Mouse (Mus musculus): ENCODE data around the gene T2. TPM values are rescaled to one million over a fixed set of nuclear protein-coding genes. Genes with fewer than 3 reads are reported as not detected.

T2 gene
- polyA plus RNA-seq, 1 experiment from 2014 or later: 0.39 TPM

DNA sequence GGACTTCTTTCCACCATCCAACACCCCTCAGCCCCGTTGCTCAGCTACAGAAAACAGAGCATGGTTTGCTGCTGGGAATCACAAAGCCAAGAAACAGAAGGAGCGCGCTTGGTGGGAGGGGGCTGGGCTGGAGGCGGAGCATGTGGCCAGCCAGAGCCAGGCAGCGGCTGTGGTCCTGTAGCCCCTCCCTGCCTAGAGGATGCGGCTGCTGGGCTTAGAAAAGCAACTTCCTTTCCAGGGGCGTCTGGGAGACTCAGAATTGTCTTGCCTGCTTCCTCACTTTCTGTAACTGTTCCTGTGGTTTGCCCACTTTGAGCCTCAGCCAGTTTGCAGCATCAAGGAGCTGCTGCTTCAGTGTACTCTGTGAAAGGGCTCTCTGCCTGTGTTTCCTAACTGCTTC, 16.0 kb downstream of the T2 start:
- peak overlapping the region; percentile 60 for H3K9ac ChIP-seq (replicated peaks; ENCODE audit: low read length)
- H3K4me1 ChIP-seq (ENCODE audit: control insufficient read depth, insufficient read depth, low read length): peaks cover 62% of the 10 kb centered on the region
- DNase-seq (peak; percentile 94), ATAC-seq (ENCODE audit: low FRiP score, low TSS enrichment) (peak; percentile 82)
- WGBS: 0% methylated on average over 7 of the region's 7 CpGs
- H3K27ac ChIP-seq (replicated peaks; ENCODE audit: low read depth, low read length): peak overlapping the region; percentile 98
- H3K9me3 ChIP-seq (ENCODE audit: control insufficient read depth, low read length): no peaks in the 10 kb centered on the region
- H3K4me3 ChIP-seq (replicated peaks; ENCODE audit: low read depth, low read length): peak overlapping the region; percentile 32
- peak overlapping the region; percentile 65 for H3K4me2 ChIP-seq (ENCODE audit: low read length)
- no peaks in the 10 kb centered on the region for H3K27me3 ChIP-seq (ENCODE audit: control insufficient read depth, insufficient read depth, low read length)
- H3K36me3 ChIP-seq (ENCODE audit: control insufficient read depth, insufficient read depth, low read length): no peaks in the 10 kb centered on the region

DNA sequence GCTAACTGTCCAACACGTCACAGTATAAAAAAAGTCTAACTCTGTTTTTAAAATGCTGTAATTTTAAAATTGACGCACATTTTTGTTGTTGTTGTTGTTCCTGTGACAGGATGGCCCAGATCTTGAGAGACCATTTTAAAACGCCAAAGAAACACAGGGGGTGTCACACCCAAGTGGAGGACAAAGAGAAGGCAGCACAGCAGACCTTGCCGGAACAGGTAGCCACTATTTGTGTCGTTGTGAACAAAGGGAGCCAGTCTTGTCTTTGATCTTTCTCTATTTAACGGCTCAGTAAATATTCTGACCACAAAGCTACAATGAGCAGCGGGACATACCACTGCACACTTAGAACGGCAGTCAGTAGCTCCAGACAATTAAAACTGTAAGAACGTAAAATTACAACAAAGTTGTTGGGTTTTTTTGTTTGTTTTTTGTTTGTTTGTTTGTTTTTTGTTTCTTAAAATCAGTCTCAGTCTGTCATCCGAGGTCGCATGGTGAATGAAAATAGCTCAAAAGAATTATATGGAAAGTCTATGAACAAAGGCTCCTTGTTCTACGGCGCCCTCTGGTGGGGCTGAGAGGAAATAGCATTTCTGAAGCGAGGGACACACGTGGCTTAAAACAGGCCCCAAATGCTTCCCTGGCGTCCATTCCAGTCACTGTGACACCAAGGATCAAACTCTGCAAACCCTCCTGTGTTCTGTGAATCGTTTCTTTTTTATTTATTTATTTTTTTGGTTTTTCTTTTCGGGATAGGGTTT, 16.7 kb downstream of the T2 start:
- no peak for ATAC-seq (ENCODE audit: low FRiP score, low TSS enrichment)
- WGBS: under 1% methylated on average over 18 of the region's 18 CpGs

DNA sequence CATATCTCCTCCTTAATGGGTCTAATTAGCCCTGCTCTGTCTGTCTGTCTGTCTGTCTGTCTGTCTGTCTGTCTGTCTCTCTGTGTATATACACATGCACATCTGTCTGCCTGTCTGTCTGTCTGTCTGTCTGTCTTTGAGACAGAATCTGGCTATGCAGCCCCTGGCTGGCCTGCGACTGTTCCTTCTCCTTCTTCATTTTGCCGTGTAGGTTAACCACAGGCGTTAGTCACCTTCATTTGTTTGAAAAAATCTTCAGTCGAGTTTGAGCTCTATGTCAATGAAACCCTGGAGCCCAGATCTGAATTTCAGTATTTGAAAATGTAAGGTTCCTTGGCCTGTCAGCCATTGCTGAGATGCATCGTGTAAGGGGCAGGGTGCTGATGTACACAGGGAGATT, 21.5 kb downstream of the T2 start:
- no peak overlapping the region for H3K27ac ChIP-seq (replicated peaks; ENCODE audit: low read depth, low read length)
- no peak overlapping the region for H3K4me2 ChIP-seq (ENCODE audit: low read length)
- peaks cover 5% of the 10 kb centered on the region; the same call in 1 of the 2 replicates for H3K9me3 ChIP-seq (ENCODE audit: control insufficient read depth, low read length)
- DNase-seq: no peak
- ATAC-seq (ENCODE audit: low FRiP score, low TSS enrichment): no peak
- no peak overlapping the region for H3K9ac ChIP-seq (replicated peaks; ENCODE audit: low read length)
- no peaks in the 10 kb centered on the region for H3K36me3 ChIP-seq (ENCODE audit: control insufficient read depth, insufficient read depth, low read length)
- H3K27me3 ChIP-seq (ENCODE audit: control insufficient read depth, insufficient read depth, low read length): no peaks in the 10 kb centered on the region
- 59% methylated on average over 5 of the region's 5 CpGs for WGBS
- no peak overlapping the region for H3K4me3 ChIP-seq (replicated peaks; ENCODE audit: low read depth, low read length)
- peaks cover 13% of the 10 kb centered on the region for H3K4me1 ChIP-seq (ENCODE audit: control insufficient read depth, insufficient read depth, low read length)

More for the DNA sequence above, 16.7 kb downstream of the T2 start:
- Histone ChIP-seq H3K4me1 (ENCODE audit: control insufficient read depth, insufficient read depth, low read length) (peaks cover 56% of the 10 kb centered on the region), H3K9me3 (ENCODE audit: control insufficient read depth, low read length) (no peaks in the 10 kb centered on the region), H3K4me3 (replicated peaks; ENCODE audit: low read depth, low read length) (peak overlapping the region; percentile 32), H3K36me3 (ENCODE audit: control insufficient read depth, insufficient read depth, low read length) (no peaks in the 10 kb centered on the region), H3K9ac (replicated peaks; ENCODE audit: low read length) (peak overlapping the region; percentile 60), H3K27me3 (ENCODE audit: control insufficient read depth, insufficient read depth, low read length) (no peaks in the 10 kb centered on the region), H3K4me2 (ENCODE audit: low read length) (peak overlapping the region; percentile 65), H3K27ac (replicated peaks; ENCODE audit: low read depth, low read length) (peak overlapping the region; percentile 98)
- peak; percentile 91 for DNase-seq

DNA sequence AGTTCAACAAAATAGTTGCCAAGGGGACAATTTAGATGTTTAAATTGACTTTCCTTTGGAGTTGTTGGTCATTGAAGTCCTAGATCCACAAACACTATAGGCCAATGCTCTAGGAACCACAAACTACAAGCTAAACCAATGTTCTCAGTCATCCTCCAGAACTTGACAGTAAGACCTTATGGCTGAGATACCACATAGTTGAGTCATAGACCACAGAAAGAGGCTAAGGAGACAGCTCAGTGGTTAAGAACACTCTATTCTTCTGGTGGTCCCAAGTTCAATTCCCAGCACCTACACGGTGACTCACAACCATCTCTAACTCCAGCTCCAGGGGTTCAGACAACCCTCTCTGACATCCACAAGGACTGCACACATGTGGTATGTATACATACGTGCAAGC, 29.6 kb downstream of the T2 start:
- no peak overlapping the region for H3K27ac ChIP-seq (replicated peaks; ENCODE audit: low read depth, low read length)
- H3K9me3 ChIP-seq (ENCODE audit: control insufficient read depth, low read length): peaks cover 5% of the 10 kb centered on the region; the same call in 1 of the 2 replicates
- peaks cover 10% of the 10 kb centered on the region for H3K4me1 ChIP-seq (ENCODE audit: control insufficient read depth, insufficient read depth, low read length)
- ATAC-seq (ENCODE audit: low FRiP score, low TSS enrichment): no peak
- WGBS: 92% methylated on average over 2 of the region's 2 CpGs
- no peak for DNase-seq
- H3K27me3 ChIP-seq (ENCODE audit: control insufficient read depth, insufficient read depth, low read length): peaks cover 22% of the 10 kb centered on the region; the same call in 1 of the 2 replicates
- H3K9ac ChIP-seq (replicated peaks; ENCODE audit: low read length): no peak overlapping the region
- no peaks in the 10 kb centered on the region for H3K36me3 ChIP-seq (ENCODE audit: control insufficient read depth, insufficient read depth, low read length)
- H3K4me2 ChIP-seq (ENCODE audit: low read length): no peak overlapping the region
- H3K4me3 ChIP-seq (replicated peaks; ENCODE audit: low read depth, low read length): no peak overlapping the region

DNA sequence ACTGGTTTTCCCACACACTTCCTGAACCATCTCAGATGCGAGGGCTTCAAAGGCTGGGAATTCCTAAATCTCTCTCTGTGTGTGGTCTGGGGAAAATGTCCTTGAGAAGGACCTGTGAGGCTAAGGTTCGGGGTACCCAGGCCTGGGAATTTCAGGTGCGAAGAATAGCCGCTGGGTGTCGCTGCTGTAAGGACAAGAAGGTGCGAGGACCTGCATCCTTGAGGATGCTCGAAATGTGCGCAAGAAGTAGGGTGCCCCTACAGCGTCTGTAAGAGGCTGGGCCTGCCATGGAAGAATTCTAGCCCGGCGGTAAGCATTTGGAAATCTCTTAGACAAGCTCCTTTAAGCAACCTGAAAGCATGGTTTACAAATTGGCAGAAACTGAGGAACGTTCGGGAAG, 32.7 kb downstream of the T2 start:
- no peak for ATAC-seq (ENCODE audit: low FRiP score, low TSS enrichment)
- Histone ChIP-seq H3K27me3 (ENCODE audit: control insufficient read depth, insufficient read depth, low read length) (peaks cover 32% of the 10 kb centered on the region), H3K4me2 (ENCODE audit: low read length) (peak overlapping the region; percentile 49), H3K9ac (replicated peaks; ENCODE audit: low read length) (peak overlapping the region; percentile 42; the same call in 1 of the 2 replicates), H3K4me1 (ENCODE audit: control insufficient read depth, insufficient read depth, low read length) (peaks cover 10% of the 10 kb centered on the region), H3K4me3 (replicated peaks; ENCODE audit: low read depth, low read length) (peak overlapping the region; percentile 30), H3K9me3 (ENCODE audit: control insufficient read depth, low read length) (no peaks in the 10 kb centered on the region), H3K36me3 (ENCODE audit: control insufficient read depth, insufficient read depth, low read length) (no peaks in the 10 kb centered on the region), H3K27ac (replicated peaks; ENCODE audit: low read depth, low read length) (no peak overlapping the region)
- DNase-seq: peak; percentile 85
- WGBS: 2% methylated on average over 13 of the region's 13 CpGs

DNA sequence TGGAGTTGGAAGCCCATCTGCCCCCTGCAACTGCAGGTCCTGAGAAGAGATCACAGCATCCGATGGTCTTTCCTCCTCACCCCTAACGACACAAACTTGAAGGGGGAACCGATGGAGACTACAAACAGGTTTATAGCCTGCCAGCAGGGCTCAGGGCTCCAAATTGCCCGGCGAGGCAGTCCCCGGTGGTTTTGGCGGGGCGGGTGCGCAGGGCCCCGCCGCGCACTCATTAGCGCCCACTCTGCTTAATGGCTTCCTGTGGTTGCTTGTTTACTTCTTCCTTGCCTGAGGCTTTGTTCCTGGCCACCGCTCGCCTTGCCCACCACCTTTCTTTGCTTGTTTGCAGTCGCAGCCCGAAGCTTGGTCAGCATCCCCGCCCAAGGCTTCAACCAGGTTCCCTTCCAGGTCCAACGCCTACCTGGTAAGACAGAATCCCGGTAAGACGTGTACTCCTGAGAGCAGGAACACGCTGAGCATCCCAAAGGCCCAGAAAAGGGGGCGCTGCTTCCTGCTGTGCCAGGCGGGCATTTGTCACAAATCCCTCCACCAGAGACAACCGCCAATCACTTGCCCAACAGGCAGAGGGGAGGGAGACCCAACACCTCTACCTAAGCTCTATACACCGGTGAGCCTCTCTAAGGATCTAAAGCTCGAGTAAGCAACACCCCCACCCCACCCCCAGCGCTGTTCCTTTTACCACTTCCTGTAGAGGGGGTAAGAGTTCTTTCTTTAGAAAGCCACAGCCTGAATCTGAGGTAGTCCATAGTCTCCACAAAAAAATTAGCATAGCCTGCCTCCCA, 33.4 kb downstream of the T2 start:
- H3K9me3 ChIP-seq (ENCODE audit: control insufficient read depth, low read length): no peaks in the 10 kb centered on the region
- H3K9ac ChIP-seq (replicated peaks; ENCODE audit: low read length): peak overlapping the region; percentile 42
- 2% methylated on average over 28 of the region's 28 CpGs for WGBS
- H3K4me3 ChIP-seq (replicated peaks; ENCODE audit: low read depth, low read length): peak overlapping the region; percentile 30
- DNase-seq (no peak), ATAC-seq (ENCODE audit: low FRiP score, low TSS enrichment) (no peak)
- no peak overlapping the region for H3K27ac ChIP-seq (replicated peaks; ENCODE audit: low read depth, low read length)
- H3K36me3 ChIP-seq (ENCODE audit: control insufficient read depth, insufficient read depth, low read length): no peaks in the 10 kb centered on the region
- H3K27me3 ChIP-seq (ENCODE audit: control insufficient read depth, insufficient read depth, low read length): peaks cover 32% of the 10 kb centered on the region
- H3K4me2 ChIP-seq (ENCODE audit: low read length): peak overlapping the region; percentile 49
- H3K4me1 ChIP-seq (ENCODE audit: control insufficient read depth, insufficient read depth, low read length): peaks cover 10% of the 10 kb centered on the region

DNA sequence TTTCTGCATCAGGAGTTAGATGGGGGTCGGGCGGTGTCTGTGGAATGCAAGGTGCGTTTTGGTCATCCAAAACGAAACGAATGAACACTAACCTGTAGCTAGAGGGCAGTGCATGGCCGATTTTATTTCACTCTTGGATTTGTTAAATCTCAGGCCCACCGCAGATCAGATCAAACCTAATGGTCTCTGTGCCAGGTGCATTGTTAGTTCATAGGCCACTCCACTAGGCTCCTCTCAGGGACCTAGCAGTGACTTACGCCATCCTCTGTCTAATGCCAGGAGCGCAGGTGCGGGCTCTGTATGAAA, 34.0 kb downstream of the T2 start:
- WGBS: 8% methylated on average over 10 of the region's 10 CpGs
- H3K9ac ChIP-seq (replicated peaks; ENCODE audit: low read length): no peak overlapping the region; the same call in 1 of the 2 replicates
- H3K4me3 ChIP-seq (replicated peaks; ENCODE audit: low read depth, low read length): peak overlapping the region; percentile 30
- no peaks in the 10 kb centered on the region for H3K9me3 ChIP-seq (ENCODE audit: control insufficient read depth, low read length)
- H3K36me3 ChIP-seq (ENCODE audit: control insufficient read depth, insufficient read depth, low read length): no peaks in the 10 kb centered on the region
- peak overlapping the region; percentile 49 for H3K4me2 ChIP-seq (ENCODE audit: low read length)
- ATAC-seq (ENCODE audit: low FRiP score, low TSS enrichment): no peak
- no peak overlapping the region for H3K27ac ChIP-seq (replicated peaks; ENCODE audit: low read depth, low read length)
- H3K4me1 ChIP-seq (ENCODE audit: control insufficient read depth, insufficient read depth, low read length): peaks cover 10% of the 10 kb centered on the region
- peaks cover 32% of the 10 kb centered on the region for H3K27me3 ChIP-seq (ENCODE audit: control insufficient read depth, insufficient read depth, low read length)
- DNase-seq: no peak

DNA sequence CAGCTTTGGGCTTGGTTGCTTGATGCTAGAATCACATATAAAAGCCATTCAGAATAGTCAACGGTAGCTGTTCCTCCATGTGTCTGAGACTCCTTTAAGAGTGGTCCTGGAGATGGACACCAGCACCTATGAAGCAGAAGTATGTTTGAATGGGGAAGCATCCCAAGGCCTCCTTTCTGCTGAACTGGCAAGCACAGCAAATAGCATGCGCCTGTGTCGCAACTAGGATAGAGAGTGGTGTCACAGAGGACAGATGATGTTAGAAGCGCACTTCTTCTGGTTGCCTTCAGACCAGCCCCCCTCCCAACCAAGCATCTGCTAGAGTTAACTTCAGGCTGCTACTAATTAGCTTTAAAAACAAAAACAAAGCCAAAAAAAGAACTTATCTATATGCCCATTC, 34.7 kb downstream of the T2 start:
- ATAC-seq (ENCODE audit: low FRiP score, low TSS enrichment) (no peak), DNase-seq (no peak)
- Histone ChIP-seq H3K4me3 (replicated peaks; ENCODE audit: low read depth, low read length) (no peak overlapping the region), H3K27me3 (ENCODE audit: control insufficient read depth, insufficient read depth, low read length) (peaks cover 32% of the 10 kb centered on the region), H3K9ac (replicated peaks; ENCODE audit: low read length) (no peak overlapping the region), H3K9me3 (ENCODE audit: control insufficient read depth, low read length) (no peaks in the 10 kb centered on the region), H3K4me2 (ENCODE audit: low read length) (no peak overlapping the region), H3K27ac (replicated peaks; ENCODE audit: low read depth, low read length) (no peak overlapping the region), H3K4me1 (ENCODE audit: control insufficient read depth, insufficient read depth, low read length) (peaks cover 10% of the 10 kb centered on the region), H3K36me3 (ENCODE audit: control insufficient read depth, insufficient read depth, low read length) (no peaks in the 10 kb centered on the region)
- WGBS: 68% methylated on average over 4 of the region's 4 CpGs
